Mouse (Mus musculus) kidney, adult 2 months (tissue): ENCODE results near the gene Arl4a.

ENCODE experiments used
- CTCF ChIP-seq: fragments of 200-500 bp; conservative IDR thresholded peaks from 2 replicates; pipeline ENCODE4 v1.5.1; 2011; ENCODE audit warnings: low read depth, mild to moderate bottlenecking, control low read depth, low read length, moderate library complexity, mixed read lengths; ENCODE audit not compliant: insufficient read depth, insufficient read length
- POLR2A ChIP-seq: fragments of 200-500 bp; IDR thresholded peaks from one replicate; pipeline ENCODE4 v1.6.1; 2011; ENCODE audit warnings: low read depth, low read length, control low read depth

DNA sequence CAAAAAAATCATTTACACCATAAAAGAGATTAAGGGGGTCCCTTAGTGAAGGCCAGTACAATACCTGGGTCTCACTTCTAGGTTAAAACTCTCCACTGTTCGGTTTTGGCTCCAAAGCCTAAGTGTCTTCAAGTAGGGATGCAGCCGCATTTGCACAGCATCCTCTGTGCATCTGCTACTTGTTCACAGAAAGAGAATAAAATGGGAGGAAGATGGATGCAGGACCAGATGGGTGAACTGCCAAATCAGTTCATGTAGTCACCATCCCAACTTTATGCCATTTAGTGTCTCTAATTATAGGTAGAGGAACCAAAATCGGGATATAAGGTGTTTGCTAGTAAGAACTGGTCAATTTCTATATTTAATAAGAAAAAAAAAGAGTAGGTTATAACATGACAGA lies 69.7 kb downstream of the Arl4a start:
- TF ChIP-seq CTCF (no peak), POLR2A (no peak)
